Mouse (Mus musculus): ENCODE measurements around the gene Gpr171. TPM values are rescaled to one million over a fixed set of nuclear protein-coding genes. Genes with fewer than 3 reads are reported as not detected.
"Not testable (repeated sequence)": the region's sequence is repeated elsewhere in the genome, so short reads cannot be mapped to it uniquely, and the experiment has no call there.

The Gpr171 gene
- polyA plus RNA-seq, 1 experiment = not detected

- H3K4me1 ChIP-seq (ENCODE audit: control insufficient read depth, insufficient read depth, low read length) = no peaks in the 10 kb centered on the region
- H3K36me3 ChIP-seq (ENCODE audit: control insufficient read depth, insufficient read depth, low read length) = no peaks in the 10 kb centered on the region
- TF ChIP-seq CTCF (IDR thresholded peaks at IDR 0.05; ENCODE audit: control insufficient read depth, insufficient read depth, insufficient replicate concordance, low read depth, low read length) = no peak
- TF ChIP-seq POLR2A (IDR thresholded peaks at IDR 0.05; ENCODE audit: control insufficient read depth, low read depth, low read length) = no peak
- H3K27ac ChIP-seq (ENCODE audit: control insufficient read depth, insufficient read depth, low read depth, low read length) = no peak overlapping the region
- H3K4me3 ChIP-seq (ENCODE audit: control insufficient read depth, low read depth, low read length) = no peak overlapping the region
- no peaks in the 10 kb centered on the region for H3K27me3 ChIP-seq (ENCODE audit: control insufficient read depth, insufficient read depth, low read length)
Observed at GRCm38 (mm10) chr3:59111944-59112343, 10.3 kb upstream of the Gpr171 start.

- H3K27me3 ChIP-seq (ENCODE audit: control insufficient read depth, insufficient read depth, low read length); H3K4me3 ChIP-seq (ENCODE audit: control insufficient read depth, low read depth, low read length); H3K4me1 ChIP-seq (ENCODE audit: control insufficient read depth, insufficient read depth, low read length); H3K36me3 ChIP-seq (ENCODE audit: control insufficient read depth, insufficient read depth, low read length); H3K27ac ChIP-seq (ENCODE audit: control insufficient read depth, insufficient read depth, low read depth, low read length): not testable (repeated sequence)
Observed at GRCm38 (mm10) chr3:59109834-59110233, 8.2 kb upstream of the Gpr171 start.

- H3K4me3 ChIP-seq (ENCODE audit: control insufficient read depth, low read depth, low read length) = no peak overlapping the region
- no peaks in the 10 kb centered on the region for H3K27me3 ChIP-seq (ENCODE audit: control insufficient read depth, insufficient read depth, low read length)
- H3K4me1 ChIP-seq (ENCODE audit: control insufficient read depth, insufficient read depth, low read length) = no peaks in the 10 kb centered on the region
- TF ChIP-seq CTCF (IDR thresholded peaks at IDR 0.05; ENCODE audit: control insufficient read depth, insufficient read depth, insufficient replicate concordance, low read depth, low read length) (no peak), POLR2A (IDR thresholded peaks at IDR 0.05; ENCODE audit: control insufficient read depth, low read depth, low read length) (no peak)
- H3K36me3 ChIP-seq (ENCODE audit: control insufficient read depth, insufficient read depth, low read length) = no peaks in the 10 kb centered on the region
- H3K27ac ChIP-seq (ENCODE audit: control insufficient read depth, insufficient read depth, low read depth, low read length) = no peak overlapping the region
Observed at GRCm38 (mm10) chr3:59107439-59107838, 5.8 kb upstream of the Gpr171 start.

DNA sequence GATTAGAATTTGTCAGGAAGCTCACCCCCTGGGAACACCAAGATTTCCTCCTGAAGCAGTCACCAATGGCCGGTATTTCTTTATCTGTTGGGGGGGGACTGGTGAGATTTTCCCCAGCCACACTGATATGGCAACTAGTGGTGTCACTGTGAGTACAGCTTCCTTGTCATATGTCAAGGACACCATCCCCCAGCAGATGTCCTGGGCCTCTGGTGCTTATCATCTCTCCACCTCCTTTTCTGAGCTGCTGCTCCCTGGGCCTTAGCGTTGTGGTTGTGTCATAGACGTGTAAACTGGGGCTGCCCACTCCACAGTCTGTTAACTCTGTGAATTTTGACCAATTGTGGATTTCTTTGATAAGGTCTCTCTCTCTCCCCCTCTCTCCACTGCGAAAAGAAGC, 2.8 kb upstream of the Gpr171 start:
- H3K36me3 ChIP-seq (ENCODE audit: control insufficient read depth, insufficient read depth, low read length) = no peaks in the 10 kb centered on the region
- TF ChIP-seq POLR2A (IDR thresholded peaks at IDR 0.05; ENCODE audit: control insufficient read depth, low read depth, low read length) = no peak
- H3K4me3 ChIP-seq (ENCODE audit: control insufficient read depth, low read depth, low read length) = no peak overlapping the region
- no peaks in the 10 kb centered on the region for H3K27me3 ChIP-seq (ENCODE audit: control insufficient read depth, insufficient read depth, low read length)
- H3K27ac ChIP-seq (ENCODE audit: control insufficient read depth, insufficient read depth, low read depth, low read length) = no peak overlapping the region
- H3K4me1 ChIP-seq (ENCODE audit: control insufficient read depth, insufficient read depth, low read length) = no peaks in the 10 kb centered on the region

DNA sequence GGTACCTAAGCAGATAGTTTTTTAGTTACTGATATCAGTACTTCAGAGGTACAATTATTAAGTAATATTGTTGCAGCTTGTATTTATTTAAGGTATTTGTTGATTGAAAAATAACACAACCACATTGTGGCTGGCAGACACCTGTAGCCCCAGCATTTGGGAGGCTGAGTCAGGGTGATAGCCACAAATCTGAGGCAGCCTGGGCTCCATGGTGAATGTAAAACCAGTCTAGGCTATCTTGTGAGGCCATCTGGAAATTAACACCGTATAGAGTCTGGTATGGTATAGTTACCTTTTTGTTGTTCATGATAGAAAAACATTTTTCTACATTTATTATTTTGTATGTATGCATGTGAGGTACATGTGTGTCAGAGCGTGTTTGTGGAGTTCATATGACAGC, 525 bp upstream of the Gpr171 start:
- Histone ChIP-seq H3K27ac (ENCODE audit: control insufficient read depth, insufficient read depth, low read depth, low read length) (no peak overlapping the region), H3K27me3 (ENCODE audit: control insufficient read depth, insufficient read depth, low read length) (no peaks in the 10 kb centered on the region), H3K4me1 (ENCODE audit: control insufficient read depth, insufficient read depth, low read length) (no peaks in the 10 kb centered on the region), H3K36me3 (ENCODE audit: control insufficient read depth, insufficient read depth, low read length) (no peaks in the 10 kb centered on the region), H3K4me3 (ENCODE audit: control insufficient read depth, low read depth, low read length) (no peak overlapping the region)
- no peak for TF ChIP-seq POLR2A (IDR thresholded peaks at IDR 0.05; ENCODE audit: control insufficient read depth, low read depth, low read length)
- TF ChIP-seq CTCF (IDR thresholded peaks at IDR 0.05; ENCODE audit: control insufficient read depth, insufficient read depth, insufficient replicate concordance, low read depth, low read length) = no peak

DNA sequence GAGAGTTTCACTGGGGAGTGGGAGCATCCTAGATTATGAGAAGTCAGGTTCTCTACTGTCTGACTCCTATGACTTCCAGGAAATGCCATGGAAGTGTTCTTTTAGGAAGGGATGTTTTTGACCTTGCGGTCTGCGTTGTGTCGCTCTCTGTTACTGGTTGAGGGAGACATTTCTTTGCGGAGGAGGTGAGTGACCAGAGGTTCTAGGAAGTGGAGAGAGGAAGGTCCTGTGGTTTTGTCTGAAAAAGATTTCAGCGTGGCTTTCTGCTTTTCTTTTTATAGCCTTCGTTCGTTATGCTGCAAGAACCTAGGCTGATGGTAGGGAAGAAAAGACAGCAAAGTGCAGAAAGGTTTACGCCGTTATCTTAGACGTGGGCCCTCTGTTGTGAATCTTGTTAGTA, 3.1 kb downstream of the Gpr171 start:
- no peak overlapping the region for H3K4me3 ChIP-seq (ENCODE audit: control insufficient read depth, low read depth, low read length)
- no peak for TF ChIP-seq CTCF (IDR thresholded peaks at IDR 0.05; ENCODE audit: control insufficient read depth, insufficient read depth, insufficient replicate concordance, low read depth, low read length)

GRCm38 (mm10) chr3:59097421-59097820, 4.2 kb downstream of the Gpr171 start:
- TF ChIP-seq CTCF (IDR thresholded peaks at IDR 0.05; ENCODE audit: control insufficient read depth, insufficient read depth, insufficient replicate concordance, low read depth, low read length) (no peak), POLR2A (IDR thresholded peaks at IDR 0.05; ENCODE audit: control insufficient read depth, low read depth, low read length) (no peak)
- no peaks in the 10 kb centered on the region for H3K36me3 ChIP-seq (ENCODE audit: control insufficient read depth, insufficient read depth, low read length)
- H3K4me1 ChIP-seq (ENCODE audit: control insufficient read depth, insufficient read depth, low read length) = no peaks in the 10 kb centered on the region

More for the DNA sequence above, 3.1 kb downstream of the Gpr171 start:
- Histone ChIP-seq H3K36me3 (ENCODE audit: control insufficient read depth, insufficient read depth, low read length) (no peaks in the 10 kb centered on the region), H3K27ac (ENCODE audit: control insufficient read depth, insufficient read depth, low read depth, low read length) (no peak overlapping the region), H3K4me1 (ENCODE audit: control insufficient read depth, insufficient read depth, low read length) (no peaks in the 10 kb centered on the region), H3K27me3 (ENCODE audit: control insufficient read depth, insufficient read depth, low read length) (no peaks in the 10 kb centered on the region)

DNA sequence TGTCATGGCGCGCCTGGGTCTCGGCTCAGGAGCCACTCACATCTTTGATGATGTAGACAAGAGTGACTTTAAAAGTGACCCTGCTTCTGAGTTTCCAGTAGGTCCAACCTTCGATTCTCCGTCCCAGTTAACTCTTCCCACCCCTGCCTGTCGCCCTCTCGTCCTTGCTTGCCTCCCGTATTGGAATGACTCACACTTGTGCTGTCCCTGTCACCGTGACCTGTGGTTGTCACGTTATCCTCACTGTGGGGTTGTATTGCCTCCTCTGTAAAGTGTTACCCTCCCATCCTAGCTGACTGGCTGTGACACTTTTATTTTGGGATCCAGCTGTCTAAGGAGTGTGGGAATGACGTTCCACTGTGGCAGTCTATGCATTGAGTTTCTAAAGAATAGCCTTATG, 8.9 kb downstream of the Gpr171 start:
- no peaks in the 10 kb centered on the region for H3K27me3 ChIP-seq (ENCODE audit: control insufficient read depth, insufficient read depth, low read length)
- no peak overlapping the region for H3K4me3 ChIP-seq (ENCODE audit: control insufficient read depth, low read depth, low read length)
- no peaks in the 10 kb centered on the region for H3K36me3 ChIP-seq (ENCODE audit: control insufficient read depth, insufficient read depth, low read length)
- TF ChIP-seq CTCF (IDR thresholded peaks at IDR 0.05; ENCODE audit: control insufficient read depth, insufficient read depth, insufficient replicate concordance, low read depth, low read length) (no peak), POLR2A (IDR thresholded peaks at IDR 0.05; ENCODE audit: control insufficient read depth, low read depth, low read length) (no peak)
- no peaks in the 10 kb centered on the region for H3K4me1 ChIP-seq (ENCODE audit: control insufficient read depth, insufficient read depth, low read length)
- no peak overlapping the region for H3K27ac ChIP-seq (ENCODE audit: control insufficient read depth, insufficient read depth, low read depth, low read length)

More at GRCm38 (mm10) chr3:59097421-59097820, 4.2 kb downstream of the Gpr171 start:
- no peaks in the 10 kb centered on the region for H3K27me3 ChIP-seq (ENCODE audit: control insufficient read depth, insufficient read depth, low read length)
- H3K4me3 ChIP-seq (ENCODE audit: control insufficient read depth, low read depth, low read length) = no peak overlapping the region
- no peak overlapping the region for H3K27ac ChIP-seq (ENCODE audit: control insufficient read depth, insufficient read depth, low read depth, low read length)

All from testis, adult 2 months (tissue).